Mouse (Mus musculus) G1E-ER4 (cell line): ENCODE data around the gene Ly6g6d. TPM values are rescaled to one million over a fixed set of nuclear protein-coding genes. Genes with fewer than 3 reads are reported as not detected.

Source experiments
- GATA1 ChIP-seq: IDR thresholded peaks from one replicate; pipeline ENCODE4 v1.8.0; 2012; ENCODE audit warnings: low read length, inconsistent platforms
- polyA plus RNA-seq: library from polyadenylated mRNA; stranded (reverse); fragments of >175 nt; gene quantifications from 2 replicates; pipeline ENCODE4 v1.2.3, GENCODE M21; 2012

Ly6g6d gene
- polyA plus RNA-seq, 1 experiment, result not detected

DNA sequence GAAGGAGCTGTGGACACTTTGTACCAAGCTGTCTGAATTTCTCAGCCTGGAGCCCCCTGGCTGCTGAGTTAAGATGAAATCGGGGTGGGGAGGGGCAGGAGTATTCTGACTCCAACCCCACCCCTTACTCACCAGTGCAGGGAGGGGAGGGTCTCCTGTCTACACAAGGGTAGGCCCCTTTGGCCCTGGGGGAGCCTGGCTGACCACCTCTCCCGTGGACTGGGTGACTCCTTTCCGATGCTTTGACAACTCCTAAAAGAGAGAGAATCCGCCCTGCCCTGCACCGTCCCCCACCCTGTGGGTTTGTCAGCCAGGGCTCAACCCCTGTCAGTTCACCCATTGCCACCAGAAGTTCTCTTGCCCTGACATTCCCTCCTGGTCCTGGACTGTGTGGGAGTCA is 51.7 kb downstream of the Ly6g6d start:
- TF ChIP-seq GATA1, result no peak

DNA sequence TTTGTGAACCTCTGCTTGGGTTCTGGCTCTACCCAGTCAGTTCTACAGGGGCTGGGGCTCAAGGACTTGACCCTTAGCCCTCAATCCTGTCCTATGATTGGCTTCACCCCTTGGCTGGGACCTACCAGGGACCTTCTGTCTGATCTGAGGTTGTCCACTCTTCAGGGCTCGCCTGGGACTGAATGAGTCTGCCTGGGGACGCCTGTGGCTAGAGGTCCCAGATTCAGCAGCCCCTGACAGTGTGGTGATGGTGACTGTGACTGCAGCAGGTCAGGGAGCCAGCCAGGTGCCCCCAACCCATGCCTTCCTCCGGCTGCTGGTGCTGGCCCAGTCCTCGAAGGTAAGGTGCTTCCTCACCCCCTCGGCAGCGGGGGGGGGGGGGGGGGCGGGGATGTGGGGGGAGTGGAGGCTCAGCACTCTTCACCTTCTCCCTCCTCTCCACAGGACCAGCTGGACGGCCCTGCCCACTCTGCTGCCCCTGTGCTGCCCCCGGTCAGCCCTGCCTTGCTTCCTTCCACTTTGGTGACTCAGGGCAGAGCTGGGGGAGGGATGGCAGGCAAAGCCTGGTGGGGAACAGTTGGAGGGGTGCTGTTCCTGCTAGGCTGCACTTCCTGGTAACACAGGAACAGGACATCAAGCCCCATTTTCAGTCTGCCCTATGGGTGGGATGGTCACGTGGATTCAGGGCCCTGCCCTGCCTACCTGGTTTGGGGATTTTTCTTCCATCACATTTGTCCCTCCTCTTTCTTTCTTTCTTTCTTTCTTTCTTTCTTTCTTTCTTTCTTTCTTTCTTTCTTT is 53.0 kb downstream of the Ly6g6d start:
- TF ChIP-seq GATA1, result no peak

GRCm38 (mm10) chr17:35024261-35024660 is 53.6 kb downstream of the Ly6g6d start:
- no peak for TF ChIP-seq GATA1

DNA sequence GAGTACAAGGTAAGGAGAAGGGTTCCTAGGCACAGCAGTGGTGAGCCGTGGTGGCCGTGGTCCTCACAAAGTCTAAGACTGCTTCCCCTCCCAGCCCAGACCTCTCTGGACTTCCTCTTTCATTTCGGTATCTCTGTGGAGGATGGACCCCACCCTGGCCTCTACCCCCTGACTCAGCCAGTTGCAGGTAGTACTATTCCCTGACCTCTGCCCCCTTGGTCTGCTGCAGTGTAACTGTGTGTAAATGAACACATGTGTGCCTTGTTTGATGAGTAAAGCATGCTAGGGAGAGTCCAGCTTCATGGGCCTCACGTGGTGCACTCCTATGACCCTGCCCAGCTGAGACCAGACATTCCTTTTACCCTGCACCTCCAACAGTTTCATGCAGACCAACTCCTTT is 54.1 kb downstream of the Ly6g6d start:
- TF ChIP-seq GATA1, result no peak

DNA sequence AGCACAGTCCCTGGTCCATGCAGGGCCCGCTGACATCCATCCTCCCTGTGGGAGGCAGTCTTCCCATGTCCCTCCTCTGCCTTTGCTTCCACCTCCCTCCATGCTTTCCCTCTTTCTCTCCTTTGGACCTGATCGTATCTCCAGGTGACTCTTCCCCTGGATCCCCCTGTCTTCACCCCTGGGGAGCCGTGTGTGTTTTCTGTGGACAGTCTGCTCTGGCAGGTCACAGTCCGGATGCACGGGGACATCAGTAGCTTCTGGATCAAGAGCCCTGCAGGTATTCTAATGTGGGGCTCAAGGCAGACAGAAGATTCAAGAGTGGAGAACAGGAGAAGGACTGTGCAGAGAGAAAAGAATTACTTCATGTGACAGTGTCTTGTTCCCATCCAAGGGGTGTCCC is 54.6 kb downstream of the Ly6g6d start:
- no peak for TF ChIP-seq GATA1

GRCm38 (mm10) chr17:35022541-35023060 is 55.3 kb downstream of the Ly6g6d start:
- TF ChIP-seq GATA1, result no peak

DNA sequence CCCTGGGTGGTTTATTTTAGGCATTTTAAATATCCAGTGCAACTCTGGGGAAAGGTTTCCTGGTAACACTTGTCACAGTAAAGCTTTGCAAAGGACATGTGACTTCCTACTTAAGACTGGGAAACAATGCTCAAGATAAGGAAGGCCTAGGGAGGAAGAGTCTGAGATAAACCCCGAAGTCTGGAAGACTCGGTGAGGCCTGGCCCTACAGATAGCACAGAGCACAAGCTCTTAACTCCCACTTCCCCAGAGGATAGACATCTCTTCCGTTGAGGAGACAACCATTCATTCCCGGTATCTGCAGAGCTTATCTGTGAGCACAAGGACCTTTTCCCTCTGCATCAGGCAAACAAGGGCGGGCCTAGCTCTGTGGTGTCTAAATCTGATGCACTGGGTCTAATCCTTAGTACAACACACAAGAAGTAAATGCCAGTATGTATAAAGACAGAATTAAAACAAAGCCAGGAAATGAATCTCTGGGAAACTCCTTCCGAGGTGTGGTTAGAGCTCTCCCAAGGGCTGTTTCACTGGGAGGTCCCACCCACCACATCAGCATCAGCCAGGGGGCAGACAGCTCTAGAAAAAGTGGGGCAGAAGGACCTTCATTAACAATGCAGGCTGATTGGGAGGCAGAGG is 55.9 kb downstream of the Ly6g6d start:
- peak; percentile 100 for TF ChIP-seq GATA1

Other genes starting within 250 kb of the Ly6g6d start
- 52.4 and 52.9 TPM in 2 replicates for gene Stk19, start 241.1 kb downstream of the Ly6g6d start, polyA plus RNA-seq
- gene Dxo, start 241.0 kb downstream of the Ly6g6d start, polyA plus RNA-seq, result 47.6 and 78.7 TPM in 2 replicates
- gene Skiv2l, start 227.9 kb downstream of the Ly6g6d start, polyA plus RNA-seq, result 62.2 and 65.4 TPM in 2 replicates
- gene Nelfe, start 227.7 kb downstream of the Ly6g6d start, polyA plus RNA-seq, result 375 and 385 TPM in 2 replicates
- not detected in 2 replicates for gene Cfb, start 215.5 kb downstream of the Ly6g6d start, polyA plus RNA-seq
- gene Zbtb12, start 198.6 kb downstream of the Ly6g6d start, polyA plus RNA-seq, result 24.4 and 27.6 TPM in 2 replicates
- not detected in 2 replicates for gene Gm20547, start 196.0 kb downstream of the Ly6g6d start, polyA plus RNA-seq
- gene C2, start 179.8 kb downstream of the Ly6g6d start, polyA plus RNA-seq, result 0.49 and 1.3 TPM in 2 replicates
- gene Ehmt2, start 179.6 kb downstream of the Ly6g6d start, polyA plus RNA-seq, result 352 and 449 TPM in 2 replicates
- not detected in 2 replicates for gene Slc44a4, start 163.6 kb downstream of the Ly6g6d start, polyA plus RNA-seq
- gene Neu1, start 146.8 kb downstream of the Ly6g6d start, polyA plus RNA-seq, result 12.3 and 17.6 TPM in 2 replicates
- gene Hspa1b, start 118.8 kb downstream of the Ly6g6d start, polyA plus RNA-seq, result 0.33 and 0.36 TPM in 2 replicates
- 0.12 TPM in 1 of 2 replicates, not detected in the other for gene Gm20481, start 108.2 kb downstream of the Ly6g6d start, polyA plus RNA-seq
- gene Hspa1a, start 105.9 kb downstream of the Ly6g6d start, polyA plus RNA-seq, result not detected in 2 replicates
- gene Hspa1l, start 105.4 kb downstream of the Ly6g6d start, polyA plus RNA-seq, result 0.02 TPM in 1 of 2 replicates, not detected in the other
- gene Lsm2, start 96.2 kb downstream of the Ly6g6d start, polyA plus RNA-seq, result 309 and 320 TPM in 2 replicates
- gene Vars, start 77.1 kb downstream of the Ly6g6d start, polyA plus RNA-seq, result 965 and 1,080 TPM in 2 replicates
- gene Vwa7, start 61.5 kb downstream of the Ly6g6d start, polyA plus RNA-seq, result 1.0 and 1.4 TPM in 2 replicates
- 40.3 and 64.9 TPM in 2 replicates for gene Sapcd1, start 50.0 kb downstream of the Ly6g6d start, polyA plus RNA-seq
- 7.0 and 7.1 TPM in 2 replicates for gene Msh5, start 31.3 kb downstream of the Ly6g6d start, polyA plus RNA-seq
- gene Clic1, start 28.1 kb downstream of the Ly6g6d start, polyA plus RNA-seq, result 168 and 216 TPM in 2 replicates
- gene Ddah2, start 19.0 kb downstream of the Ly6g6d start, polyA plus RNA-seq, result 156 and 185 TPM in 2 replicates
- gene Ly6g6c, start 12.7 kb downstream of the Ly6g6d start, polyA plus RNA-seq, result not detected in 2 replicates
- not detected in 2 replicates for gene Mpig6b, start 11.9 kb downstream of the Ly6g6d start, polyA plus RNA-seq
- gene Ly6g6e, start 1.2 kb downstream of the Ly6g6d start, polyA plus RNA-seq, result not detected in 2 replicates
- gene Ly6g6f, start 7.5 kb upstream of the Ly6g6d start, polyA plus RNA-seq, result 0.05 and 0.06 TPM in 2 replicates
- 112 and 148 TPM in 2 replicates for gene Abhd16a, start 11.2 kb upstream of the Ly6g6d start, polyA plus RNA-seq
- not detected in 2 replicates for gene Ly6g5c, start 30.2 kb upstream of the Ly6g6d start, polyA plus RNA-seq
- gene Ly6g5b, start 37.4 kb upstream of the Ly6g6d start, polyA plus RNA-seq, result 0.08 and 0.15 TPM in 2 replicates
- gene Gpank1, start 43.4 kb upstream of the Ly6g6d start, polyA plus RNA-seq, result 62.0 and 85.8 TPM in 2 replicates
- gene Csnk2b, start 44.0 kb upstream of the Ly6g6d start, polyA plus RNA-seq, result 66.1 and 68.9 TPM in 2 replicates
- gene D17H6S53E, start 48.3 kb upstream of the Ly6g6d start, polyA plus RNA-seq, result 11.4 and 13.3 TPM in 2 replicates
- 0.23 and 0.27 TPM in 2 replicates for gene Apom, start 54.0 kb upstream of the Ly6g6d start, polyA plus RNA-seq
- 685 and 826 TPM in 2 replicates for gene Bag6, start 57.1 kb upstream of the Ly6g6d start, polyA plus RNA-seq
- 1,478 and 1,496 TPM in 2 replicates for gene Prrc2a, start 86.8 kb upstream of the Ly6g6d start, polyA plus RNA-seq
- not detected in 2 replicates for gene Aif1, start 98.0 kb upstream of the Ly6g6d start, polyA plus RNA-seq
- 0.39 and 0.49 TPM in 2 replicates for gene Lst1, start 110.4 kb upstream of the Ly6g6d start, polyA plus RNA-seq
- 0.09 and 0.12 TPM in 2 replicates for gene Ltb, start 116.4 kb upstream of the Ly6g6d start, polyA plus RNA-seq
- not detected in 2 replicates for gene Tnf, start 123.9 kb upstream of the Ly6g6d start, polyA plus RNA-seq
- gene Lta, start 127.3 kb upstream of the Ly6g6d start, polyA plus RNA-seq, result not detected in 2 replicates
- gene Gm16181, start 142.8 kb upstream of the Ly6g6d start, polyA plus RNA-seq, result not detected in 2 replicates
- gene Atp6v1g2, start 155.6 kb upstream of the Ly6g6d start, polyA plus RNA-seq, result 2.2 and 2.7 TPM in 2 replicates
- 39.6 and 44.3 TPM in 2 replicates for gene Nfkbil1, start 157.7 kb upstream of the Ly6g6d start, polyA plus RNA-seq
- 326 and 338 TPM in 2 replicates for gene Ddx39b, start 163.7 kb upstream of the Ly6g6d start, polyA plus RNA-seq
- gene H2-D1, start 184.7 kb upstream of the Ly6g6d start, polyA plus RNA-seq, result 56.7 and 69.0 TPM in 2 replicates
- gene H2-Q1, start 242.3 kb upstream of the Ly6g6d start, polyA plus RNA-seq, result not detected in 2 replicates